Mouse (Mus musculus): ENCODE measurements around the gene Neo1.

DNA sequence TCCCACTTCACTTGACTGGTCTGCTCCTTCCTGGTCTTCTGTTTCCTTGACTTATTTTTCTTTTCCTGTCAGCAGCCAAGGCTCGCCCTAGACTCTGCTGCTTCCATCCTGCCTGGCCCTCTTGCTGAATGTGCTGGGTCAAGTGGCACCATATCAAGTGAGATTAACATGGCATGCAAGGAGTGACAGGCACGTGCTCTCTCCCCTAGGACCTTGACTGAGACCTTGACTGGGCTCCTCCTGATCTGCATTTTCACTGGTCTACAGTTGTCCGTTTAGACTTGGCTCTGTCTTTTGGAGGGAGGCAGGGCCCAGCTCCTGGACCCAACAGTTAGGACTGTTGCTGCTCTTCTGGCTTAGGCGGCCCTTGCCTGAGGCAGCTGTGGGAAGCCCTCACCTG is 26.2 kb upstream of the Neo1 start:
- no peak for TF ChIP-seq CTCF (IDR thresholded peaks at IDR 0.05; ENCODE audit: low read depth, low read length)
- no peak for TF ChIP-seq POLR2A (IDR thresholded peaks at IDR 0.05; ENCODE audit: extremely low read depth, insufficient read depth, low read length)

Measured in liver, adult 2 months (tissue).